Mouse (Mus musculus): ENCODE measurements around the gene Cbfa2t2. TPM values are rescaled to one million over a fixed set of nuclear protein-coding genes. Genes with fewer than 3 reads are reported as not detected.

Gene Cbfa2t2
- polyA plus RNA-seq, 1 experiment from 2014 or later: 56.1 TPM

- Histone ChIP-seq H3K4me1 (replicated peaks) (peaks cover 54% of the 10 kb centered on the region), H3K36me3 (no peaks in the 10 kb centered on the region), H3K4me3 (peak overlapping the region; percentile 63), H3K9me3 (no peaks in the 10 kb centered on the region), H3K4me2 (peak overlapping the region; percentile 83), H3K9ac (peak overlapping the region; percentile 65), H3K27me3 (no peaks in the 10 kb centered on the region), H3K27ac (peak overlapping the region; percentile 83)
- peak; percentile 2; the same call in 1 of the 2 replicates for ATAC-seq (ENCODE audit: low FRiP score)
- 7% methylated on average over 10 of the region's 10 CpGs for WGBS
Measured at GRCm38 (mm10) chr2:154568329-154569070, 132.2 kb downstream of the Cbfa2t2 start.

GRCm38 (mm10) chr2:154569071-154569748, 132.9 kb downstream of the Cbfa2t2 start:
- peak; percentile 63 for ATAC-seq (ENCODE audit: low FRiP score)

GRCm38 (mm10) chr2:154569836-154570286, 133.6 kb downstream of the Cbfa2t2 start, which contains the start of gene E2f1:
Gene E2f1 (minus strand): TSS chr2:154569892.
- Histone ChIP-seq H3K9me3 (no peaks in the 10 kb centered on the region), H3K4me1 (replicated peaks) (peaks cover 52% of the 10 kb centered on the region), H3K4me3 (peak within 1 kb of the TSS; percentile 63), H3K9ac (peak within 1 kb of the TSS; percentile 68), H3K27ac (peak within 1 kb of the TSS; percentile 83), H3K36me3 (no peaks in the 10 kb centered on the region), H3K27me3 (no peaks in the 10 kb centered on the region), H3K4me2 (peak within 1 kb of the TSS; percentile 83)
- WGBS: under 1% methylated on average over 42 of the region's 44 CpGs
- peak; percentile 99 for ATAC-seq (ENCODE audit: low FRiP score)

More at GRCm38 (mm10) chr2:154569071-154569748, 132.9 kb downstream of the Cbfa2t2 start:
- H3K4me1 ChIP-seq (replicated peaks): peaks cover 52% of the 10 kb centered on the region
- no peaks in the 10 kb centered on the region for H3K27me3 ChIP-seq
- H3K36me3 ChIP-seq: no peaks in the 10 kb centered on the region
- peak overlapping the region; percentile 83 for H3K27ac ChIP-seq
- H3K9me3 ChIP-seq: no peaks in the 10 kb centered on the region
- H3K4me2 ChIP-seq: peak overlapping the region; percentile 83
- H3K9ac ChIP-seq: peak overlapping the region; percentile 65
- H3K4me3 ChIP-seq: peak overlapping the region; percentile 63
- WGBS: under 1% methylated on average over 52 of the region's 70 CpGs

GRCm38 (mm10) chr2:154570666-154571065, 134.4 kb downstream of the Cbfa2t2 start:
- peak overlapping the region; percentile 83 for H3K4me2 ChIP-seq
- peaks cover 44% of the 10 kb centered on the region for H3K4me1 ChIP-seq (replicated peaks)
- no peaks in the 10 kb centered on the region for H3K36me3 ChIP-seq
- 69% methylated on average over 4 of the region's 4 CpGs for WGBS
- no peak overlapping the region for H3K9ac ChIP-seq
- H3K27ac ChIP-seq: 0 out of 2 replicates have a peak overlapping the region, but pooled peaks have one; percentile 76
- no peaks in the 10 kb centered on the region for H3K27me3 ChIP-seq
- no peak for ATAC-seq (ENCODE audit: low FRiP score)
- H3K4me3 ChIP-seq: peak overlapping the region; percentile 63
- H3K9me3 ChIP-seq: no peaks in the 10 kb centered on the region

- H3K27me3 ChIP-seq: no peaks in the 10 kb centered on the region
- H3K9ac ChIP-seq: no peak overlapping the region
- H3K9me3 ChIP-seq: no peaks in the 10 kb centered on the region
- H3K36me3 ChIP-seq: no peaks in the 10 kb centered on the region
- H3K4me1 ChIP-seq (replicated peaks): peaks cover 39% of the 10 kb centered on the region
- H3K4me3 ChIP-seq: no peak overlapping the region
- 79% methylated on average over 4 of the region's 4 CpGs for WGBS
- no peak overlapping the region for H3K27ac ChIP-seq
- ATAC-seq (ENCODE audit: low FRiP score): no peak
- no peak overlapping the region for H3K4me2 ChIP-seq
Measured at GRCm38 (mm10) chr2:154571266-154571665, 135.0 kb downstream of the Cbfa2t2 start.

- no peaks in the 10 kb centered on the region for H3K9me3 ChIP-seq
- H3K4me2 ChIP-seq: no peak overlapping the region
- peaks cover 40% of the 10 kb centered on the region for H3K4me1 ChIP-seq (replicated peaks)
- H3K4me3 ChIP-seq: no peak overlapping the region
- no peaks in the 10 kb centered on the region for H3K27me3 ChIP-seq
- H3K27ac ChIP-seq: no peak overlapping the region
- no peaks in the 10 kb centered on the region for H3K36me3 ChIP-seq
- ATAC-seq (ENCODE audit: low FRiP score): no peak
- no peak overlapping the region for H3K9ac ChIP-seq
- WGBS: 74% methylated on average over 8 of the region's 8 CpGs
Measured at GRCm38 (mm10) chr2:154571976-154572375, 135.7 kb downstream of the Cbfa2t2 start.

- H3K4me1 ChIP-seq (replicated peaks): peaks cover 45% of the 10 kb centered on the region
- no peaks in the 10 kb centered on the region for H3K9me3 ChIP-seq
- ATAC-seq (ENCODE audit: low FRiP score): no peak
- H3K36me3 ChIP-seq: no peaks in the 10 kb centered on the region
- no peak overlapping the region for H3K4me3 ChIP-seq
- H3K4me2 ChIP-seq: no peak overlapping the region
- 83% methylated on average over 3 of the region's 3 CpGs for WGBS
- H3K27ac ChIP-seq: no peak overlapping the region
- H3K9ac ChIP-seq: no peak overlapping the region
- no peaks in the 10 kb centered on the region for H3K27me3 ChIP-seq
Measured at GRCm38 (mm10) chr2:154572996-154573395, 136.7 kb downstream of the Cbfa2t2 start.

GRCm38 (mm10) chr2:154574271-154574670, 138.0 kb downstream of the Cbfa2t2 start:
- no peak overlapping the region for H3K27ac ChIP-seq
- 30% methylated on average over 7 of the region's 7 CpGs for WGBS
- no peak overlapping the region for H3K4me3 ChIP-seq
- no peaks in the 10 kb centered on the region for H3K36me3 ChIP-seq
- H3K4me2 ChIP-seq: no peak overlapping the region
- no peaks in the 10 kb centered on the region for H3K27me3 ChIP-seq
- H3K9me3 ChIP-seq: no peaks in the 10 kb centered on the region
- H3K9ac ChIP-seq: no peak overlapping the region
- no peak for ATAC-seq (ENCODE audit: low FRiP score)
- H3K4me1 ChIP-seq (replicated peaks): peaks cover 33% of the 10 kb centered on the region

- ATAC-seq (ENCODE audit: low FRiP score): peak; percentile 49; the same call in 1 of the 2 replicates
- Histone ChIP-seq H3K36me3 (no peaks in the 10 kb centered on the region), H3K27ac (peak overlapping the region; percentile 77), H3K9ac (peak overlapping the region; percentile 39), H3K9me3 (no peaks in the 10 kb centered on the region), H3K27me3 (no peaks in the 10 kb centered on the region), H3K4me1 (replicated peaks) (peaks cover 21% of the 10 kb centered on the region), H3K4me2 (no peak overlapping the region), H3K4me3 (no peak overlapping the region)
- WGBS: 20% methylated on average over 12 of the region's 12 CpGs
Measured at GRCm38 (mm10) chr2:154576876-154577743, 140.8 kb downstream of the Cbfa2t2 start.

- peak; percentile 22; the same call in 1 of the 2 replicates for ATAC-seq (ENCODE audit: low FRiP score)
- Histone ChIP-seq H3K27ac (peak overlapping the region; percentile 77), H3K4me3 (no peak overlapping the region), H3K9ac (peak overlapping the region; percentile 39; the same call in 1 of the 2 replicates), H3K36me3 (no peaks in the 10 kb centered on the region), H3K27me3 (no peaks in the 10 kb centered on the region), H3K9me3 (no peaks in the 10 kb centered on the region), H3K4me2 (no peak overlapping the region), H3K4me1 (replicated peaks) (peaks cover 21% of the 10 kb centered on the region)
- WGBS: 46% methylated on average over 6 of the region's 6 CpGs
Measured at GRCm38 (mm10) chr2:154577744-154578067, 141.4 kb downstream of the Cbfa2t2 start.

GRCm38 (mm10) chr2:154580586-154580985, 144.3 kb downstream of the Cbfa2t2 start:
- ATAC-seq (ENCODE audit: low FRiP score): no peak

GRCm38 (mm10) chr2:154581421-154581820, 145.1 kb downstream of the Cbfa2t2 start:
- H3K9ac ChIP-seq: no peak overlapping the region
- H3K9me3 ChIP-seq: no peaks in the 10 kb centered on the region
- H3K4me1 ChIP-seq (replicated peaks): peaks cover 40% of the 10 kb centered on the region
- H3K27me3 ChIP-seq: no peaks in the 10 kb centered on the region
- ATAC-seq (ENCODE audit: low FRiP score): no peak
- H3K4me3 ChIP-seq: no peak overlapping the region
- no peak overlapping the region for H3K27ac ChIP-seq
- WGBS: 100% methylated on average over 1 of the region's 1 CpGs
- no peak overlapping the region for H3K4me2 ChIP-seq
- no peaks in the 10 kb centered on the region for H3K36me3 ChIP-seq

More at GRCm38 (mm10) chr2:154580586-154580985, 144.3 kb downstream of the Cbfa2t2 start:
- no peak overlapping the region for H3K9ac ChIP-seq
- no peaks in the 10 kb centered on the region for H3K9me3 ChIP-seq
- H3K4me3 ChIP-seq: no peak overlapping the region
- H3K27ac ChIP-seq: 0 out of 2 replicates have a peak overlapping the region, but pooled peaks have one; percentile 40
- no peak overlapping the region for H3K4me2 ChIP-seq
- H3K4me1 ChIP-seq (replicated peaks): peaks cover 39% of the 10 kb centered on the region
- WGBS: 82% methylated on average over 8 of the region's 8 CpGs
- H3K27me3 ChIP-seq: no peaks in the 10 kb centered on the region
- no peaks in the 10 kb centered on the region for H3K36me3 ChIP-seq

Data from hindbrain, embryonic 13.5 days (tissue).